Mouse (Mus musculus) kidney, postnatal 25 days (tissue): Measurements from ENCODE around the gene Ap5b1.

Source experiments
- DNase-seq, 2 experiments: peaks; one replicate each; pipeline ENCODE4 v3.0.0; 2021; ENCODE audit warnings: mixed read lengths in 2 of 2

Gene Ap5b1

GRCm38 (mm10) chr19:5612762-5613411 is 45.1 kb downstream of the Ap5b1 start:
- no peak for DNase-seq

GRCm38 (mm10) chr19:5614953-5615352 is 47.1 kb downstream of the Ap5b1 start:
- DNase-seq: no peak

- no peak for DNase-seq
Measured at GRCm38 (mm10) chr19:5620007-5620406, 52.2 kb downstream of the Ap5b1 start.
